Mouse (Mus musculus) liver, embryonic 14.5 days (tissue): Measurements from ENCODE around the gene Gtdc1. TPM values are rescaled to one million over a fixed set of nuclear protein-coding genes. Genes with fewer than 3 reads are reported as not detected.

Experiments used
- ATAC-seq: fragments of 200-750 bp; cut with Nextera tagmentation; 2 replicates; pipeline ENCODE4 v1.8.0; 2017; ENCODE audit warnings: moderate number of reproducible peaks, mild to moderate bottlenecking, moderate library complexity; ENCODE audit not compliant: insufficient read depth
- DNase-seq, 3 experiments: peaks; one replicate each; pipeline ENCODE4 v3.0.0-alpha.2; 2012 to 2013; ENCODE audit warnings: low read depth in 3 of 3, low spot score in 3 of 3
- H3K27ac ChIP-seq: fragments of 300-500 bp; sonication (generic); 2 replicates; pipeline ENCODE4 v1.5.1; 2014; ENCODE audit warnings: moderate library complexity, mild to moderate bottlenecking, control low read depth, inconsistent platforms
- H3K27me3 ChIP-seq: fragments of 300-500 bp; sonication (generic); 2 replicates; pipeline ENCODE4 v1.6.1; 2014; ENCODE audit warnings: mild to moderate bottlenecking, low read length, moderate library complexity; ENCODE audit not compliant: control insufficient read depth, insufficient read depth
- H3K36me3 ChIP-seq: fragments of 300-500 bp; sonication (generic); replicated peaks from 2 replicates; pipeline ENCODE4 v1.6.1; 2014; ENCODE audit warnings: low read depth; ENCODE audit not compliant: control insufficient read depth, insufficient read depth
- H3K4me1 ChIP-seq, 2 experiments: fragments of 200-500 bp in 1 of 2; fragments of 300-500 bp in 1 of 2; sonication (generic) in 1 of 2; replicated peaks; 2 replicates each; pipeline ENCODE4 v1.6.1; 2012 to 2014; ENCODE audit warnings: antibody characterized with exemption in 1 of 2, inconsistent platforms in 1 of 2, low read length in 1 of 2; ENCODE audit not compliant: control insufficient read depth in 2 of 2, insufficient read depth in 2 of 2
- H3K4me2 ChIP-seq: fragments of 300-500 bp; sonication (generic); 2 replicates; pipeline ENCODE4 v1.6.1; 2014; ENCODE audit warnings: low read depth, mild to moderate bottlenecking, control low read depth, moderate library complexity
- H3K4me3 ChIP-seq, 2 experiments: fragments of 200-500 bp in 1 of 2; fragments of 300-500 bp in 1 of 2; sonication (generic) in 1 of 2; 2 replicates each; pipeline ENCODE4 v1.5.1; 2012 to 2014; ENCODE audit warnings: low read depth in 2 of 2, low read length in 2 of 2, mild to moderate bottlenecking in 2 of 2, control low read depth in 1 of 2, inconsistent platforms in 1 of 2, moderate library complexity in 1 of 2; ENCODE audit not compliant: insufficient read depth in 1 of 2
- H3K9ac ChIP-seq: fragments of 300-500 bp; sonication (generic); replicated peaks from 2 replicates; pipeline ENCODE4 v1.6.1; 2014; ENCODE audit warnings: mild to moderate bottlenecking, control low read depth, moderate library complexity
- H3K9me3 ChIP-seq: fragments of 300-500 bp; sonication (generic); 2 replicates; pipeline ENCODE4 v1.6.1; 2016; ENCODE audit warnings: low read length, mixed read lengths; ENCODE audit not compliant: control insufficient read depth
- CTCF ChIP-seq: IDR thresholded peaks from 2 replicates; pipeline ENCODE4 v1.5.1; 2016; ENCODE audit warnings: antibody characterized with exemption, low read depth, control low read depth
- EP300 ChIP-seq: IDR thresholded peaks from 2 replicates; pipeline ENCODE4 v1.6.1; 2016; ENCODE audit warnings: antibody characterized with exemption, low read depth
- WGBS: fragments of 180-500 bp; shearing (Covaris S2); extraction: QIAGEN DNeasy Blood & Tissue Kit; methylation state at CpG from one replicate; pipeline ENCODE4 v1.1.7; 2014; ENCODE audit not compliant: insufficient replicate concordance; 5-methylcytosine and 5-hydroxymethylcytosine counted together
- polyA plus RNA-seq, 2 experiments: library from polyadenylated mRNA; depleted of rRNA in 1 of 2; stranded (reverse) in 1 of 2; unstranded in 1 of 2; fragments of >200 nt; fragmentation: Nextera tagmentation in 1 of 2; extraction: Ambion mirVana in 1 of 2; gene quantifications; 2 replicates each; pipeline versions ENCODE4 v1.2.1 to v1.2.3; 2012 to 2014

Gene Gtdc1
- polyA plus RNA-seq, 2 experiments: 3.6 to 5.8 TPM

DNA sequence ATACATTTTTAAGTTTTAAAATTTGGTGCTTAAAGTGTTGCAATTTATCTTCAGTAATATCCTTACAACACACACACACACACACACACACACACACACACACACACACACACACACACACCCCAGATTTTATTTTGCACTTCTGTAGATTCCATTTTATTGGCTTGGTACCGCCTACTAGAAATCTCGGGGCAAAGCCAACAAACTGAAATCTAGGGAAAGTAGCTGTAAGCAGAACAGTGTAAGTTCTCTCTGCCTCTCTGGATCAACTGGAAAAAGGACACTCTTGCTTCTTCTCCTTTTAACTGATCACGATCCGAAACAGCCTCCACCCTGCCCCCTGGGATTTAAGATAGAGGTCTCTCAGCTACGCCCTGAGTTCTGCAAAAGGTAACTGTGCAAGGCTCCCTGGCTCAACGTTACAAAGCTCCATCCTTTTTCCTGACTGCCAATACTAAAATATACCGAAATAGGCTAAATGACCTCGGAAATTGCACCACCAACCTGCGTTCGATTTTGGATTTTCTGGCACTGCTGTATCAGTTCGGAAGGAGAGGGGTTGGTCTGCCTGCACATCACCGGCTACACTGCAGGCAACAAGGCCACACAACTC lies 369.7 kb downstream of the Gtdc1 start:
- ATAC-seq: no peak
- Histone ChIP-seq H3K27ac (no peak overlapping the region), H3K4me2 (no peak overlapping the region), H3K4me1 (no peaks in the 10 kb centered on the region), H3K9ac (no peak overlapping the region), H3K27me3 (peaks cover 9% of the 10 kb centered on the region), H3K36me3 (no peaks in the 10 kb centered on the region), H3K9me3 (no peaks in the 10 kb centered on the region), H3K4me3 (no peak overlapping the region)
- TF ChIP-seq CTCF (no peak), EP300 (no peak)
- DNase-seq: no peak
- 46% methylated on average over 12 of the region's 12 CpGs for WGBS

DNA sequence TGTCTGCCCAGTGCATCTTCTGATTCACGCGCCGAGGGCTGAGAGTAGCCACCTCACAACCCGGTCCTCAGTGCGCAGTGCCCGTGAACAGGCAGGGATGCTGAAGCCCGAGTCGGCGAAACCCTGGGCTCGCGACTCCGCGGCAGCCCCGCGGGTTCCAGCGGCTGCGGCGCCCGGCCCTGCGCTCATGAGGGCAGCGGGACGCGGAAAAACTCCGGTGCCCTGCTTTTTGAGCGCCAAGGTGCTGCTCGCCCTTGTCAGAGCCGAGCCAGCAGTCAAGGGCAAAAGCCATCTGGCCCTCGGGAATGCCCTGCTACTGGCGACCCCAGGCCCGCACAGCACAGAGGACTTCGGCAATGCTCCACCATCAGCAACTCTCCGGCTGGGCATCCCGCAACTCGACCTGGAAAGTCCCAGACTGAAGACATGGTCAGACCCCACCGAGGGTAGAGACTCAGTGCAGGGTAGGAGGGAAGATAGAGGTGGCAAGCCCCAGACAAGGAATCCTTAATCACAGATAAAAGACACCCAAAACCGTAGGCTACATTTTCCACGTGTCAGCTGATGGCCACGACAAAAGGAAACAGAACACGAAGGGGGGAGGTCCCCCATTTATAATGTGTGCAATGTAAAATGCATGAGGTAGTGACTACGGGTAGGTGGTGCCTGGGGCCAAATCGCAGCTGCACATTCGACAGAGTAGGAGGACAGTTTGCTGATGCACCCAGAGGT lies 370.4 kb downstream of the Gtdc1 start:
- Histone ChIP-seq H3K9me3 (no peaks in the 10 kb centered on the region), H3K9ac (no peak overlapping the region), H3K27me3 (peaks cover 9% of the 10 kb centered on the region), H3K27ac (no peak overlapping the region), H3K4me2 (peak overlapping the region; percentile 36), H3K36me3 (no peaks in the 10 kb centered on the region), H3K4me1 (no peaks in the 10 kb centered on the region), H3K4me3 (peak overlapping the region; percentile 0 to 3; a peak in 1 of 4 replicates)
- ATAC-seq (no peak), DNase-seq (no peak)
- TF ChIP-seq CTCF (no peak), EP300 (no peak)
- WGBS: 3% methylated on average over 42 of the region's 42 CpGs

DNA sequence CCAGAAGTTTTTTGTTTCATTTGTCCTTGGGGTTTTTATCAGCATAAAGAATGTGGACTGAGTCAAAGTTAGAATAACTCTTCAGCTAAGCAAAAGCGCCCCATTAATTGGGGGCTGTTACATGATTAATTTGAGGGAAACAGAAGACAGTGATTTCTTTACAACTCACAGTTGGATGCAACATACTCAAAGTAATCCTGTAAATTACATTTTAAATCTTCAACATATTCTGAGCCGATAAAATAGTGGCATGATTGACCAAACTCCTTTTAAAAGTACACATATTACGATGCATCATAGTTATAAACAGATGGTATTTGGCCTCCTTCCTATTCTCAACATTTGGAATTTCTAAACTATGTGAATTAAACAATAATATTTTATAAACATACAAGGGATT lies 372.7 kb downstream of the Gtdc1 start:
- DNase-seq (no peak), ATAC-seq (no peak)
- H3K4me3 ChIP-seq: no peak overlapping the region
- no peak overlapping the region for H3K27ac ChIP-seq
- H3K4me1 ChIP-seq: no peaks in the 10 kb centered on the region
- no peak overlapping the region for H3K9ac ChIP-seq
- H3K27me3 ChIP-seq: peaks cover 9% of the 10 kb centered on the region
- no peak overlapping the region for H3K4me2 ChIP-seq
- no peaks in the 10 kb centered on the region for H3K36me3 ChIP-seq
- 81% methylated on average over 3 of the region's 3 CpGs for WGBS
- no peak for TF ChIP-seq CTCF
- no peak for TF ChIP-seq EP300
- H3K9me3 ChIP-seq: no peaks in the 10 kb centered on the region

DNA sequence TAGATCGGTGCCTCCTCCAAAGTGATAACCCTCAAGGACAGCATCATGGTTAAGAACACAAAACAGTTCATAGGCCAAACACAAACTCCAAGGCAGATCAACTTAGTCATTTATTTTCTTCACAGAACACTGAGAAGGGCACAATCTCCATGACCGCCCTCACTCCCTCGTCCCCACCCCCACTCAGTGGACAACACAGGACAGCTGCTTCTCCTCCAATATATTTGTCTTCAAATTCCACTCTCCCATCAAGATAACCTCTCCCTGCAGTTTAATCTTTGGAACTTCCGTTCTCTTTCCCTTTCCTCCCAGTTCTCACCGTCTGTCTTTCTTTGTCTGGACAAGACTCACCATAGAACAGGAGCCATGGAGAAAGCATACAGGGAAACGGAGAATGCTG lies 378.1 kb downstream of the Gtdc1 start:
- Histone ChIP-seq H3K36me3 (no peaks in the 10 kb centered on the region), H3K4me3 (no peak overlapping the region), H3K9ac (no peak overlapping the region), H3K27me3 (no peaks in the 10 kb centered on the region), H3K27ac (no peak overlapping the region), H3K4me1 (no peaks in the 10 kb centered on the region), H3K9me3 (no peaks in the 10 kb centered on the region), H3K4me2 (no peak overlapping the region)
- ATAC-seq (no peak), DNase-seq (no peak)
- WGBS: 71% methylated on average over 6 of the region's 6 CpGs
- TF ChIP-seq EP300 (no peak), CTCF (no peak)

DNA sequence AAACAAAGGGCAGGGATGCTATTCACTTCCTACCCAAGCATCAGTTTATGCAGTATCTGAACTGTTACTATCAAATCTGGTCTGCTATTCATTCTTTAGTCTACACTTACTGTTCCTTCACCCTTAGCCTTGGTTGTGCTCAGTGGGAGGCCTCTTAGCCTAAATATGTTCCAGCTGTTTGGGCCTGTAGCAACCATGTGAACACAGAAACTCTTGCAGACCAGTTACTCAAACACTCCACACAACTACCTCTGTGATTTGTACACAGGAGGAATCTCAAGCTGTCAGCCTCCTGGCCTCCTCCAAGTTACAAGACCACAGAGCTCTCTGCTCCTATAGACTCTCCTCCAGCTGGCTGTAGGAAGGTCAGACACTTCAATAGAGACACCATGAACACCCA lies 384.7 kb downstream of the Gtdc1 start:
- no peak overlapping the region for H3K4me2 ChIP-seq
- no peak overlapping the region for H3K4me3 ChIP-seq
- H3K27me3 ChIP-seq: no peaks in the 10 kb centered on the region
- H3K27ac ChIP-seq: no peak overlapping the region
- ATAC-seq (no peak), DNase-seq (no peak)
- H3K36me3 ChIP-seq: no peaks in the 10 kb centered on the region
- no peaks in the 10 kb centered on the region for H3K9me3 ChIP-seq
- TF ChIP-seq CTCF: no peak
- TF ChIP-seq EP300: no peak
- H3K4me1 ChIP-seq: no peaks in the 10 kb centered on the region
- no peak overlapping the region for H3K9ac ChIP-seq
